Mouse (Mus musculus): ENCODE results near the gene Rmnd5a. TPM values are rescaled to one million over a fixed set of nuclear protein-coding genes. Genes with fewer than 3 reads are reported as not detected.
"Not testable (repeated sequence)": the region's sequence is repeated elsewhere in the genome, so short reads cannot be mapped to it uniquely, and the experiment has no call there.

The Rmnd5a gene
- 100 to 1,000 TPM; 128 to 132 TPM for total RNA-seq (2021)
- long read RNA-seq, experiment 1, full-length matches to known transcripts: 32 of 85 reads
- long read RNA-seq, experiment 1, partial matches to known transcripts: 6 of 85 reads
- long read RNA-seq, experiment 1, other reads (novel, unspliced or antisense): 47 of 85 reads
- long read RNA-seq, experiment 2, full-length matches to known transcripts: 26 of 56 reads
- long read RNA-seq, experiment 2, partial matches to known transcripts: 5 of 56 reads
- long read RNA-seq, experiment 2, other reads (novel, unspliced or antisense): 25 of 56 reads

- peak; percentile 99 for DNase-seq (ENCODE audit: low spot score)
These were observed at the start of gene Rmnd5a for GRCm38 (mm10) chr6:71440492-71441250. Rmnd5a (minus strand) TSS chr6:71440637.

DNA sequence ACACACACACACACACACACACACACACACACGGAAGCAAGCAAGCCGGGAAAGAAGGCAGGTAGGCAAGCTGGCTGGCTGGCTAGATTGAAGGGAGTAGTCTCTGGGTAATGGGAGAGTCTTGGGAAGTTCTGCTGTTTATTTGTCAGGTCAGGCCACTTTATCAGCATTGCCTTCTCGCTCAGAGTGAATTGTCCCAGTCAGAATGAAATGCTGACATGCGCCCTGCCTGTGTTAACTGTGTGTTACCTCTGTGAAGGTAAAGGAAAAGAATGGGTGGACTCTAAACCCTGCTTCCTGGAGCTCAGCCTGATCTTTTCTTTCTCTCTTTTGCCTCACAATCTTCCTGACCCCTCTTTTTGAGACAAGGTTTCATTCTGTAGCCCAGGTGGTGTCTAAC, 47.5 kb upstream of the Rmnd5a start:
- DNase-seq (ENCODE audit: low spot score): no peak

DNA sequence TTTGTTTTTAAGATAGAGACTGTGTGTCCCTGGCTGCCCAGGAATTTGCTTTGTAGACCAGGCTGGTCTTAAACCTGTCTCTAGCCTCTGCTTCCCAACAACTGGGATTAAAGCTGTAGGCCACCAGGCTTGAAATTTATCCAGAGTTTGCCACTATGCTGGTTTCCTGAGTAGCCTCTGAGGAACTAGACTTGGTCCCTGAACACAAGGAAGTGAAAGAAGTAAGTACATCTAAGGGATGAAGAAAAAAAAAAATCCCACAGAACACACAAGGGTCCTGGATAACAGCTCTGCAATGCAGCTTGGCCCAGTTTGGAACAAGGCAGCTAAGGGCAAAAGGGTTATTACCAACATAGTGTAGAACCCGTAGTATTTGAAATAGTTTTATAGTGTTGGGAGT, 46.4 kb upstream of the Rmnd5a start:
- no peak for DNase-seq (ENCODE audit: low spot score)

- DNase-seq (ENCODE audit: low spot score): no peak
These were observed 45.8 kb upstream of the Rmnd5a start for GRCm38 (mm10) chr6:71486226-71486625.

GRCm38 (mm10) chr6:71485246-71485645, 44.8 kb upstream of the Rmnd5a start:
- DNase-seq (ENCODE audit: low spot score): no peak

- no peak for DNase-seq (ENCODE audit: low spot score)
These were observed 40.7 kb upstream of the Rmnd5a start for GRCm38 (mm10) chr6:71481136-71481535.

DNA sequence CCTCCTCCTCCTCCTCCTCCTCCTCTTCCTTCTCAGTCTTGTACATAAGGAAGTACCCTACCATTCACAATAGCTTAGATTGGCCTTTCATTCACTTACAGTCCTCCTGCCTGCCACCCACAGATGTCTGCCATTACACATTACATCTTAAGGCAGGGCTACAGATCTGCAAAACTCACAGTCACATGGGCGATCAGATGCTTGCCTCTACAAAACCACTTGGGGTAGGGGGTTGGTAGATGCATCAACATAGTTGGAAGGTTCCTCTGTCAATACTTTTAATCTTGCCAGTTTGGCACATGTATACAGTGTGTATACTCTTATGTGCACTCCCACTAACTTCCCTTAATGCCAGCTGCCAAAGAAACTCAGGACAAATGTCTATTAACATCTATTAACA, 39.7 kb upstream of the Rmnd5a start:
- no peak for DNase-seq (ENCODE audit: low spot score)

DNA sequence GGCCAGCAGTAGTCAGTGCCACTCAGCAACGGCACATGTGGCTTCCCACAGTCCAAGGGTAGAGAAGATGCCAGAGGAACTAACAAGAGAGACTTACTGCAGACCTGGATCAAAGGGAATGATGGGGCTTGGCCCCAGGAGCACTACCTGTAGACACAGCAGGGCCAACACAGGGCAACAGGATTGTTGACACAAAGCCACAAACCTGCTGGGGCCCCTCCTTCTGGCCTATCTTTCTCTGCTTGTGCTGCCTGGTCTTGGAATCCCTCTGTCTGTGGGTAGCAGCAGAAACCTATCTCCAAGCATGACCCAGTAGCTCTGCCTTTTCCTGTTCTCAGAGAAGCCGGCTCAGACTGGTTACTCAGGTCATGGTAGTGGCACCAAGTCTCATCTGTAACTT, 39.2 kb upstream of the Rmnd5a start:
- DNase-seq (ENCODE audit: low spot score): not testable (repeated sequence)

DNA sequence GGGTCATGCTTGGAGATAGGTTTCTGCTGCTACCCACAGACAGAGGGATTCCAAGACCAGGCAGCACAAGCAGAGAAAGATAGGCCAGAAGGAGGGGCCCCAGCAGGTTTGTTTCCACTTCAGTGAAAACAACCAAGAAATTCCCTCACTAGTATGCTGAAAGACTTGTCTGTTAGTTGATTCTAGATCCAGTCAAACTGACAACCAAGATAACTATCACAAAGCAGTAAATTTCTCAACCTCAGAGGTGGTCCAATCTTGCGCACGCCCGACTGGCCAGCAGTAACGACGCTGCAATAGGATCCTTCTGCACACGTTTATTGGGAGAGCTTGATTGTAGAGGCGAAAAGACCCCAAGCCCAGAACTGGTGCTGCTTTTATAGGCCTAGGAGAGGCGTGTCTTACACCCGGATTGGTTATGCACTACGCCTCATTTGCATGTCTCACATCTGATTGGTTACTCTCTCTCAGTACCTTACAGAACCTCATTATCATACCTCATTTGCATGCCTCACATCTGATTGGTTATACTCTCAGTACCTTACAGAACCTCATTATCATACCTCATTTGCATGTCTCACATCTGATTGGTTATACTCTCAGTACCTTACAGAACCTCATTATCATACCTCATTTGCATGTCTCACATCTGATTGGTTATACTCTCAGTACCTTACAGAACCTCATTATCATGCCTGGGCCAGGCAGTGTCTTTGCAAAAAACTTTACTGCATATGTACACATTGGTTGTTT, 38.6 kb upstream of the Rmnd5a start:
- not testable (repeated sequence) for DNase-seq (ENCODE audit: low spot score)

DNA sequence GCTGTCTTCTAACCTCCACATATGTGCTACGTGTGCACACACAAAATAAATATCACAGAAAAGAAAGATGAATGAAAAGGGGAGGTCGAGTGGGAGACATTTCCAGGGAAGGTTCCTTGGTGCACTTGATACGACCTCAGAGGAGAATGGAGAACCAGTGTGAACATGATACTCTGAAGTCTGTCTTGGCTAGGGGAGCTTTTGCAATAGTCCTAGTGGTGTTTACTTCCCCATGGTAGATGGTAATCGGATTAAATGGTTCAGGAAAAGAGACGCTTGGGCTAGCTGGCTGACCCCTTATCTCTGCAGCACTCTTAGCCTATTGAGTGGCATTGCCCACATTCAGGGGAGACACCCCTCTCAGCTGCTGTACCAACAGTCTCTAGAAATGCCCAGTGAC, 36.3 kb upstream of the Rmnd5a start:
- no peak for DNase-seq (ENCODE audit: low spot score)

DNA sequence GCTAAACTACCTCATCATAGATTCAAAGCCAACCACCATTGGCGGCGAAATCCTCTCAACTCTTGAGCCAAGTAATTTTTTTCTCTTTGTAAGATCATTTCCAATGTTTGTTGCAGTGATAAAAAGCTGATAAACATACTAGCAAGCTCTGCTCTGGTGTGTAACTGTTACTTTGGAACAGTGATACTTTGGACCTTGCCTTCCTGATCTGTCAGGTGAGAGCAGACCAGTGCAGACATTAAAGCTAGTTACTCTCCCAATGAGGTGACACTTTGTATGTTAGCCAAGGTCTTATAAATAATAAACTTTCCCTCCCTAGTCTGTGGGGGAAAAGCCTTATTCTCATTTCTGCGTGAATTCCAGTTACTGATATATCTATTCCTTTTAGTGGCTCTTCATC, 35.2 kb upstream of the Rmnd5a start:
- no peak for DNase-seq (ENCODE audit: low spot score)

DNA sequence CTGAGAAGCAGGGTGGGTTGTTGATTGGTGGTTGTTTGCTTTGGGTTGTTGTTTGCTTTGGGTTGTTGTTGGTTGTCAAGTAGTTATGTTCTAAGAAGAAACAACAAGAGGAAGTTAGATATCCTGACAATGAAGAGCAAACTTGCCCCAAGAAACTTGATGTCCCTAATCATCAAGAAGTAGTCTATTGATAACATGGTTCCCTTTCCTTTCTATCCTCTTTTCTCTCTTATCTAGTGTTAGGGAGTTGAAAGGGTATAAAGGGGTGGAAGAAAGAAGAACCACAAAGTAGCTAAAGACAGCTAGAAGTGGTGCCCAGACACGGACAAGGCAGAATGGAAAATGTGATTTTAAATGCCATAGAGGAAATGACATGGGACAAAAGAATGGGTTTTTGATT, 32.3 kb upstream of the Rmnd5a start:
- DNase-seq (ENCODE audit: low spot score): no peak

DNA sequence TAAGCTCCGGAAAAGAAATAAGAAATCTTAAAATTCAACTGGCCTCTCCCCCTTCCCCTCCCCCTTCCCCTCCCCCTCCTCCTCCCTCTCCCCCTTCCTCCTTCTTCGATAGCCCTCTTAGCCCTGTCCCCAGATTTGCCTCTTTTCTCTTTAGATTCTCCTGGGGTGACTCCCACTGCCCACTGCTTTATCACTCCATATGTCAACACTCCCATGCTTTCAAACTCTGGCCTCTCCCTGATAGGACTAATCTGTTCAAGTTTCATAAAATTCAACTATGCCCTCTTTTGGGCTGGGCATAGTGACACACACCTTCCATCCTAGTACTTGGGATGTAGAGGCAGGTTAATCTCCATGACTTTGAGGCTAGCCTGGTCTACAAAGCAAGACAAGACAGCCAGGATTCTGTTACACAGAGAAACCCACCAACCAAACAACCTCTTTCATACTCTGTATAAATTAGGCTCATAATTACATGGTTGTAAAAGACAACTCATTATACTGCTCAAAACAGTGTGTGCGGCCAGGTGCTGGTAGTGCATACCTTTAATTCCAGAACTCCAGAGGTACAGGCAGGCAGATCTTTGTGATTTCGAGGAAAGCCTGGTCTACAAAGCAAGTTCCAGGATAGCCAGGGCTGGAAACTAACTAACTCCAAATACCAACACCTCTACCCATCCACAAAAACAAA, 31.5 kb upstream of the Rmnd5a start:
- DNase-seq (ENCODE audit: low spot score): no peak

DNA sequence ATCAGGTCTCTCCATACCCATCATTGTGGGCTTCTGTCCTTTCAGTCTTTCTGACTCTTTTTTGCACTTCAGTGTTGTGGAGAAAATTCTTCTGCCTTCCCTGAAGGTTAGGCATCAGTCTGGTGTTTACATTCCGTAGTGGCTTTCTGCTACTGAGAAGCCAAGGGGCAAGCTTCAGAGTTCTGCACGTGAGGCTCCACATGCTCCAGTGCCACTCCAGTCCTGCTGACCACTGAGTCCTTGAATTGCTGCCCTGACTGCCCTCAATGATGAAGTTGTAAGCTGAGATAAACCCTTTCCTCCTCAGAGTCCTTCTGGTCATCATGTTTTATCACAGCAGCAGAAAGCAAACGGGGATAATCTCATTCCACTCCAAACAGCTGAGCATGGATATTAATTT, 28.9 kb upstream of the Rmnd5a start:
- no peak for DNase-seq (ENCODE audit: low spot score)

DNA sequence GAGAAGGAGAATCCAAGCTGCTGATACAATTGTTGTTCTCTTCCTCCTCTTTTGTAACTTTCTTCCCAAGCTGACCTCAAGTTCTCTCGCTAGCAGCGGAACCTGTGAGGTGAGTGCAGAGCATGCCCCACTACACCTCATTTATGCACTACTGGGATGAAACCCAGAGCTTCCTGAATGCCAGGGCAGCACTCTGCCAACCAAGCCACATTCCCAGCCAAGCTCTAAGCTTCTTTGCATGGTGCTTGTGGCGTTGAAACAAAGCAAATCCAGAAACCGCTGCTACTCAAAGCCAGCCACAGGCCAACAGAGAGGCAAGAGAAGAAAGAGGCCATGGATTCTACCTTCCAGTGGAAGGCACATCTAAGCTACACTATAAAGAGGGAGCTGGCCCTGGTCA, 27.3 kb upstream of the Rmnd5a start:
- DNase-seq (ENCODE audit: low spot score): no peak

DNA sequence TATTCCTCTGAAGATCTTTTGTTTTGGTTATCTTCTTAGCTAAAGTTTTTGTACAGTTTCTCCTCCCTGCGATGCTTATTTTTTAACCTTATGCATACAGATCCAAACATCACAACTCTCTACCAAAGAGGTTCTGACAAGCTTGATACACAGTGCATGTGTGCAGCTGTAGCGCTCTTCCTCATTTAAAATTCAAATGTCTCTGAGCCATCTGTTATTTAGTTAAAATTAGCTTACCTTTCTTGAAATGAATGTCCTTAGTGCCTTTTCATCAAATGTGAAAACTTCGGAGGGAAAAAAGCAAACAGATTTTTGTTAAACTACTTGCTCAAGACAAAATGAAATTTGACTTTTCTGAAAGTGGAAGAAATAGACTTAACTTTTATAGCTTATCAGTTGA, 24.7 kb upstream of the Rmnd5a start:
- DNase-seq (ENCODE audit: low spot score): no peak

- DNase-seq (ENCODE audit: low spot score): no peak
These were observed 17.6 kb upstream of the Rmnd5a start for GRCm38 (mm10) chr6:71457956-71458608.

- DNase-seq (ENCODE audit: low spot score): not testable (repeated sequence)
These were observed 13.7 kb upstream of the Rmnd5a start for GRCm38 (mm10) chr6:71453983-71454739.

DNA sequence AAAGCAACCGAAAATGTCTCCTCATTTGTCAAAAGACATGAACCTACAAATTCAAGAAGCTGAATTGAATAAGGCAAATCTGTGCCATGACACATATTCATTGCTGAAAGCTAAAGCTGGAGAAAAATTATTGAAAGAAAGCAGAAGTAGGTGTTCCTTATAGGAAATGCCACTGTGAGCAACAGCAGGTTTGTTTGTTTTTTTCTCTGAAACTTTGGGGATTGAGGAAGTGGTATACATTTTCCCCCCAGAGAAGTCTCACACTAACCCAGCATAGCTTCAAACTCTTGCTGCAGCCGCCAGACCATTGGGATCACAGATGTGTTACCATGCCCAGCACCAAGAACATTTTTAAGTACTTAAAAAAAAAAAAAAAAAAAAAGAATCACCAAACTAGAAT, 12.4 kb upstream of the Rmnd5a start:
- DNase-seq (ENCODE audit: low spot score): no peak

DNA sequence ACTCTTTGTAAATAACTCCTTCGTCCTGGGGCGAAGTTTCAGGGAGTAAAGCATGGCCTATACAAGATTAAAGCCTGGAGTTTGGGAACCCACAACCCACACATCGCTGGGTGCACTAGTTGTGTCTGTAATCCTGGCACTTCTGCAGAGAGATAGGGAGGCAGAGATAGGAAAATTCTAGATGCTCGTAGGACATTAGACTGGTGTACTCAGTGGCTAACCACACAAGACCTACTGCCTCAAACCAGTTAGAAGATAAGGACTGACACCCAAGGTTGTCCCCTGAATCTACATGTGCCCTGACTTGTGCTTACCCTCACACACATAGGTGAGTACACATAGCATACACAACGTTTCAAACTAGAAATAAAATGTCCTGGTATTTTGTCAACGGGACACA, 5.1 kb upstream of the Rmnd5a start:
- DNase-seq (ENCODE audit: low spot score): no peak

DNA sequence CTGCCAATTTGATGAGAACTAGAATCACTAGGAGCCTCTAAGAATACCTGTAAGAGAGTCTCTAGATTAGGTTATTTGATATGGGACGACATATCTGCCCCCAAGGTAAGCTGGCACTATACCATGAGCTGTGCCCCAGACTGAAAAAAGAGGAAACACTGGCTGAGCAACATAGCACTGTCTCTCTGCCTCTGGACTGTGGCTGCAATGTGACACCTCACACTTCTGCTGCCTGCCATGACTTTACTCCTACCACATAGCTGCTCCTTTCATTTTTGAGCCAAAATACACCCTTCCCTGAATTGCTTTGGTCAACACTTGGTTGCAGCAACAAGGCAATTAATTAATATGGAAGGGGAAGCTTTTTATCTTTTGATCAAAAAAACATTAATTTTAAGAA, 4.3 kb upstream of the Rmnd5a start:
- DNase-seq (ENCODE audit: low spot score): no peak

All from gastrocnemius, adult 18-20 months (tissue).